Mouse (Mus musculus): ENCODE data around the gene 2310079G19Rik. TPM values are rescaled to one million over a fixed set of nuclear protein-coding genes. Genes with fewer than 3 reads are reported as not detected.

Gene 2310079G19Rik
- polyA plus RNA-seq (2012; rRNA removed) = not detected in 2 replicates

GRCm38 (mm10) chr16:88627566-88627965 is at the start of gene 2310079G19Rik:
TSS of gene 2310079G19Rik (minus strand) at chr16:88627666.
- no peak for TF ChIP-seq POLR2A (IDR thresholded peaks at IDR 0.05; ENCODE audit: borderline replicate concordance, extremely low read depth, insufficient read depth, insufficient read length, poor library complexity, severe bottlenecking)
- no peak for TF ChIP-seq CTCF (IDR thresholded peaks at IDR 0.05; ENCODE audit: borderline replicate concordance, extremely low read depth, insufficient read depth, insufficient read length)

GRCm38 (mm10) chr16:88671571-88671970 is 44.1 kb upstream of the 2310079G19Rik start, which contains the start of gene Krtap27-1:
TSS of gene Krtap27-1 (minus strand) at chr16:88671671.
- no peak for DNase-seq (ENCODE audit: low read depth)
- TF ChIP-seq CTCF (IDR thresholded peaks at IDR 0.05; ENCODE audit: borderline replicate concordance, extremely low read depth, insufficient read depth, insufficient read length) (no peak), POLR2A (IDR thresholded peaks at IDR 0.05; ENCODE audit: borderline replicate concordance, extremely low read depth, insufficient read depth, insufficient read length, poor library complexity, severe bottlenecking) (no peak)

More at GRCm38 (mm10) chr16:88627566-88627965, at the start of gene 2310079G19Rik:
- DNase-seq (ENCODE audit: low read depth) = no peak

GRCm38 (mm10) chr16:88657426-88657825 is 30.0 kb upstream of the 2310079G19Rik start:
- TF ChIP-seq CTCF (IDR thresholded peaks at IDR 0.05; ENCODE audit: borderline replicate concordance, extremely low read depth, insufficient read depth, insufficient read length) = peak; percentile 28; the same call in 1 of the 2 replicates
- no peak for TF ChIP-seq POLR2A (IDR thresholded peaks at IDR 0.05; ENCODE audit: borderline replicate concordance, extremely low read depth, insufficient read depth, insufficient read length, poor library complexity, severe bottlenecking)
- peak; percentile 63 for DNase-seq (ENCODE audit: low read depth)

GRCm38 (mm10) chr16:88651952-88652351 is 24.5 kb upstream of the 2310079G19Rik start:
- DNase-seq (ENCODE audit: low read depth) = no peak
- TF ChIP-seq POLR2A (IDR thresholded peaks at IDR 0.05; ENCODE audit: borderline replicate concordance, extremely low read depth, insufficient read depth, insufficient read length, poor library complexity, severe bottlenecking) = no peak
- TF ChIP-seq CTCF (IDR thresholded peaks at IDR 0.05; ENCODE audit: borderline replicate concordance, extremely low read depth, insufficient read depth, insufficient read length) = no peak

- DNase-seq (ENCODE audit: low read depth) = no peak
- TF ChIP-seq POLR2A (IDR thresholded peaks at IDR 0.05; ENCODE audit: borderline replicate concordance, extremely low read depth, insufficient read depth, insufficient read length, poor library complexity, severe bottlenecking) (no peak), CTCF (IDR thresholded peaks at IDR 0.05; ENCODE audit: borderline replicate concordance, extremely low read depth, insufficient read depth, insufficient read length) (no peak)
These were observed 23.6 kb upstream of the 2310079G19Rik start for GRCm38 (mm10) chr16:88651082-88651481.

- TF ChIP-seq POLR2A (IDR thresholded peaks at IDR 0.05; ENCODE audit: borderline replicate concordance, extremely low read depth, insufficient read depth, insufficient read length, poor library complexity, severe bottlenecking) (no peak), CTCF (IDR thresholded peaks at IDR 0.05; ENCODE audit: borderline replicate concordance, extremely low read depth, insufficient read depth, insufficient read length) (no peak)
- DNase-seq (ENCODE audit: low read depth) = no peak
These were observed 19.9 kb upstream of the 2310079G19Rik start, which contains the start of gene Krtap26-1 for GRCm38 (mm10) chr16:88647358-88647846. TSS of gene Krtap26-1 (minus strand) at chr16:88647796.

- no peak for DNase-seq (ENCODE audit: low read depth)
- TF ChIP-seq POLR2A (IDR thresholded peaks at IDR 0.05; ENCODE audit: borderline replicate concordance, extremely low read depth, insufficient read depth, insufficient read length, poor library complexity, severe bottlenecking) = no peak
- no peak for TF ChIP-seq CTCF (IDR thresholded peaks at IDR 0.05; ENCODE audit: borderline replicate concordance, extremely low read depth, insufficient read depth, insufficient read length)
These were observed 19.1 kb upstream of the 2310079G19Rik start for GRCm38 (mm10) chr16:88646366-88647111.

GRCm38 (mm10) chr16:88640053-88640452 is 12.6 kb upstream of the 2310079G19Rik start:
- DNase-seq (ENCODE audit: low read depth) = peak; percentile 75
- TF ChIP-seq POLR2A (IDR thresholded peaks at IDR 0.05; ENCODE audit: borderline replicate concordance, extremely low read depth, insufficient read depth, insufficient read length, poor library complexity, severe bottlenecking) (no peak), CTCF (IDR thresholded peaks at IDR 0.05; ENCODE audit: borderline replicate concordance, extremely low read depth, insufficient read depth, insufficient read length) (no peak)

GRCm38 (mm10) chr16:88635142-88635541 is 7.7 kb upstream of the 2310079G19Rik start:
- TF ChIP-seq POLR2A (IDR thresholded peaks at IDR 0.05; ENCODE audit: borderline replicate concordance, extremely low read depth, insufficient read depth, insufficient read length, poor library complexity, severe bottlenecking) (no peak), CTCF (IDR thresholded peaks at IDR 0.05; ENCODE audit: borderline replicate concordance, extremely low read depth, insufficient read depth, insufficient read length) (no peak)
- DNase-seq (ENCODE audit: low read depth) = peak; percentile 65

- TF ChIP-seq POLR2A (IDR thresholded peaks at IDR 0.05; ENCODE audit: borderline replicate concordance, extremely low read depth, insufficient read depth, insufficient read length, poor library complexity, severe bottlenecking) = no peak
- no peak for TF ChIP-seq CTCF (IDR thresholded peaks at IDR 0.05; ENCODE audit: borderline replicate concordance, extremely low read depth, insufficient read depth, insufficient read length)
- DNase-seq (ENCODE audit: low read depth) = no peak
These were observed 4.0 kb upstream of the 2310079G19Rik start for GRCm38 (mm10) chr16:88631474-88631873.

- no peak for TF ChIP-seq CTCF (IDR thresholded peaks at IDR 0.05; ENCODE audit: borderline replicate concordance, extremely low read depth, insufficient read depth, insufficient read length)
- no peak for TF ChIP-seq POLR2A (IDR thresholded peaks at IDR 0.05; ENCODE audit: borderline replicate concordance, extremely low read depth, insufficient read depth, insufficient read length, poor library complexity, severe bottlenecking)
- peak; percentile 50 for DNase-seq (ENCODE audit: low read depth)
These were observed 14.8 kb downstream of the 2310079G19Rik start for GRCm38 (mm10) chr16:88612712-88613111.
